Mouse (Mus musculus) stomach, embryonic 15.5 days (tissue): ENCODE data around the gene Gm28042. TPM values are rescaled to one million over a fixed set of nuclear protein-coding genes. Genes with fewer than 3 reads are reported as not detected.
A peak's percentile ranks its signal among the peaks of the same experiment; 100 is the strongest.

Source experiments
- ATAC-seq: fragments of 200-750 bp; cut with Nextera tagmentation; 2 replicates; pipeline ENCODE4 v1.8.0; 2017; ENCODE audit warnings: low read depth, moderate number of reproducible peaks, moderate TSS enrichment; ENCODE audit not compliant: insufficient read depth, low FRiP score
- H3K27ac ChIP-seq: fragments of 300-500 bp; sonication (generic); 2 replicates; pipeline ENCODE4 v1.5.1; 2015; ENCODE audit warnings: mild to moderate bottlenecking, inconsistent platforms
- H3K27me3 ChIP-seq: fragments of 300-500 bp; sonication (generic); replicated peaks from 2 replicates; pipeline ENCODE4 v1.6.1; 2015; ENCODE audit warnings: inconsistent platforms
- H3K36me3 ChIP-seq: fragments of 300-500 bp; sonication (generic); 2 replicates; pipeline ENCODE4 v1.6.1; 2015; ENCODE audit warnings: inconsistent platforms
- H3K4me1 ChIP-seq: fragments of 300-500 bp; sonication (generic); 2 replicates; pipeline ENCODE4 v1.6.1; 2015; ENCODE audit warnings: inconsistent platforms
- H3K4me2 ChIP-seq: fragments of 300-500 bp; sonication (generic); 2 replicates; pipeline ENCODE4 v1.6.1; 2015; ENCODE audit warnings: mild to moderate bottlenecking, inconsistent platforms
- H3K4me3 ChIP-seq: fragments of 300-500 bp; sonication (generic); replicated peaks from 2 replicates; pipeline ENCODE4 v1.5.1; 2015; ENCODE audit warnings: inconsistent platforms
- H3K9ac ChIP-seq: fragments of 300-500 bp; sonication (generic); 2 replicates; pipeline ENCODE4 v1.6.1; 2015; ENCODE audit warnings: inconsistent platforms
- H3K9me3 ChIP-seq: fragments of 300-500 bp; sonication (generic); 2 replicates; pipeline ENCODE4 v1.6.1; 2016; ENCODE audit warnings: inconsistent platforms
- WGBS: fragments of 180-500 bp; shearing (Covaris S2); methylation state at CpG from one replicate; pipeline ENCODE4 v1.1.7; 2015; 5-methylcytosine and 5-hydroxymethylcytosine counted together
- polyA plus RNA-seq: library from polyadenylated mRNA; unstranded; fragments of >200 nt; fragmentation: Nextera tagmentation; extraction: Ambion mirVana; gene quantifications from 2 replicates; pipeline ENCODE4 v1.2.1, GENCODE M21; 2015

Gm28042 gene
- polyA plus RNA-seq, 1 experiment from 2014 or later, result 3.4 TPM

GRCm38 (mm10) chr2:120013831-120014486 lies 13.3 kb upstream of the Gm28042 start:
- ATAC-seq, result no peak
- Histone ChIP-seq H3K4me2 (no peak overlapping the region), H3K27me3 (no peaks in the 10 kb centered on the region), H3K4me1 (no peaks in the 10 kb centered on the region), H3K4me3 (no peak overlapping the region), H3K27ac (no peak overlapping the region), H3K9ac (no peak overlapping the region), H3K36me3 (peaks cover 19% of the 10 kb centered on the region; the same call in 1 of the 2 replicates), H3K9me3 (no peaks in the 10 kb centered on the region)
- WGBS, result 90% methylated on average over 2 of the region's 2 CpGs

DNA sequence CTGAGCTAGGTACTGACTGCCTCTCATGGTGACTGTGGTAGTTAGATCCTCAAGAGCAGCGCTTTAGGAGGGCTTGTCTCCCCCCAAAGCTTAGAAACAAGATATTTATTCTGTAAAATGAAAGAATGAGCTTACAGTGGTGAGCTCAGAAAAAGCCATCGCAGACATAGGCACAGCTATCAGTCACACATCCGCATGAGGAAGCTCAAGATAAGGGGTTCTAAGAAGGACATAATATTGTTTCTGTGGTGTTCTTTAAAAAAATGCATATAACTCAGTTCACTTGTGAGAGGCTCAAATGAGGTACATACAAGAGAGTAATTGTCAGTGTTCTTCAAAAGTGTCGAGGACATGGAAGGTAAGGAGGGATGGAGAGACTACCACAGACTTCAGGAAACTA lies 11.4 kb upstream of the Gm28042 start:
- H3K9me3 ChIP-seq, result no peaks in the 10 kb centered on the region
- no peak overlapping the region for H3K4me3 ChIP-seq
- no peak overlapping the region for H3K4me2 ChIP-seq
- H3K27me3 ChIP-seq, result no peaks in the 10 kb centered on the region
- 88% methylated on average over 4 of the region's 4 CpGs for WGBS
- no peaks in the 10 kb centered on the region for H3K4me1 ChIP-seq
- no peak overlapping the region for H3K9ac ChIP-seq
- ATAC-seq, result no peak
- H3K27ac ChIP-seq, result no peak overlapping the region
- H3K36me3 ChIP-seq, result peaks cover 33% of the 10 kb centered on the region; the same call in 1 of the 2 replicates

DNA sequence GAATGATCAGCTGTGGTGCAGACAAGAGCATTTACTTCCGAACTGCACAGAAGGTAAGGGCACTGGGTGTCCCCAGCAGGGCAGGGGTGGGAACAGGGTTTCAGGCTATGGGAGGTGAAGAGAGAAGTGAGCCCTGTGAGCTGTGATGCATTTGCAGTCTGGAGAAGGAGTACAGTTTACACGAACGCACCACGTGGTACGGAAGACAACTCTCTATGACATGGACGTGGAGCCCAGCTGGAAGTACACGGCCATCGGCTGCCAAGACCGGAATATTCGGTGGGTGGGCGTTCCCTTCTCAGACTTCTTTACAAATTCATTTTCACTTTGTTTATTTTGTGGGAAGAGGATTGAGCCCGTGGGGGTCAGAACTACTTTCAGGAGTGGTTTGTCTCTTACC lies 9.7 kb upstream of the Gm28042 start:
- H3K4me2 ChIP-seq, result no peak overlapping the region
- 60% methylated on average over 12 of the region's 12 CpGs for WGBS
- peaks cover 47% of the 10 kb centered on the region for H3K36me3 ChIP-seq
- no peak overlapping the region for H3K9ac ChIP-seq
- H3K4me3 ChIP-seq, result no peak overlapping the region
- peak overlapping the region; percentile 16; the same call in 1 of the 2 replicates for H3K27ac ChIP-seq
- H3K9me3 ChIP-seq, result no peaks in the 10 kb centered on the region
- no peaks in the 10 kb centered on the region for H3K4me1 ChIP-seq
- no peaks in the 10 kb centered on the region for H3K27me3 ChIP-seq
- ATAC-seq, result no peak; the same call in 1 of the 2 replicates

- H3K36me3 ChIP-seq, result peaks cover 39% of the 10 kb centered on the region; the same call in 1 of the 2 replicates
- no peak overlapping the region for H3K4me2 ChIP-seq
- 81% methylated on average over 5 of the region's 5 CpGs for WGBS
- H3K4me3 ChIP-seq, result no peak overlapping the region
- no peaks in the 10 kb centered on the region for H3K9me3 ChIP-seq
- no peak for ATAC-seq
- no peak overlapping the region for H3K9ac ChIP-seq
- no peak overlapping the region for H3K27ac ChIP-seq
- H3K4me1 ChIP-seq, result peaks cover 9% of the 10 kb centered on the region
- H3K27me3 ChIP-seq, result no peaks in the 10 kb centered on the region
These were observed 3.0 kb upstream of the Gm28042 start for GRCm38 (mm10) chr2:120024337-120024736.

DNA sequence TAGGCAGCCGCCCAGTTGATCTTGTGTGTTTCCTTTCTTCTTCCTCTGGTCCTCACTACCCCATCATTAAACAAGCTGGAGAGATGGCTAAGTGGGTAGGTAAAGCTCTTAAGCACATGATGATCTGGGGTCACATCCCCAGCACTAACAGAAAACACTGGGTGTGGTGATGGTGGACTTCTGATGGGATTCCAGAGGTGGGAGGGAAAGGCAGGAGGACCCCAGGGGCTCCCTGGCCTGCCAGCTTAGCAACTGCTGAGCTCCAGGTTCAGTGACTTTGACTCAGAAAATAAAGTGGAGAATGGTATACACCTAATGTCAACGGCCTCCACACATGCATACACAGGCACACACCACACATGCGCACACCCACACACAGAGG lies 648 bp downstream of the Gm28042 start:
- peaks cover 9% of the 10 kb centered on the region for H3K4me1 ChIP-seq
- WGBS, result 33% methylated on average over 3 of the region's 3 CpGs
- peak overlapping the region; percentile 72 for H3K4me2 ChIP-seq
- H3K9ac ChIP-seq, result peak overlapping the region; percentile 83
- no peaks in the 10 kb centered on the region for H3K27me3 ChIP-seq
- H3K36me3 ChIP-seq, result peaks cover 18% of the 10 kb centered on the region; the same call in 1 of the 2 replicates
- no peaks in the 10 kb centered on the region for H3K9me3 ChIP-seq
- H3K4me3 ChIP-seq, result peak overlapping the region; percentile 77
- H3K27ac ChIP-seq, result peak overlapping the region; percentile 91
- ATAC-seq, result no peak

- Histone ChIP-seq H3K36me3 (peaks cover 7% of the 10 kb centered on the region; the same call in 1 of the 2 replicates), H3K9me3 (no peaks in the 10 kb centered on the region), H3K4me3 (no peak overlapping the region), H3K27me3 (no peaks in the 10 kb centered on the region), H3K4me2 (no peak overlapping the region), H3K27ac (no peak overlapping the region), H3K4me1 (peaks cover 9% of the 10 kb centered on the region), H3K9ac (no peak overlapping the region)
- WGBS, result 72% methylated on average over 8 of the region's 8 CpGs
- peak; percentile 9; the same call in 1 of the 2 replicates for ATAC-seq
These were observed 3.1 kb downstream of the Gm28042 start for GRCm38 (mm10) chr2:120030380-120030779.

GRCm38 (mm10) chr2:120032726-120033467 lies 5.6 kb downstream of the Gm28042 start, which contains the start of gene Pla2g4b:
Gene Pla2g4b, plus strand, starts transcription at chr2:120033417.
- 85% methylated on average over 12 of the region's 12 CpGs for WGBS
- Histone ChIP-seq H3K27me3 (no peaks in the 10 kb centered on the region), H3K27ac (no peak within 1 kb of the TSS), H3K4me3 (no peak within 1 kb of the TSS), H3K9me3 (no peaks in the 10 kb centered on the region), H3K4me1 (peaks cover 6% of the 10 kb centered on the region), H3K9ac (no peak within 1 kb of the TSS), H3K4me2 (no peak within 1 kb of the TSS), H3K36me3 (peaks cover 7% of the 10 kb centered on the region; the same call in 1 of the 2 replicates)
- ATAC-seq, result no peak

DNA sequence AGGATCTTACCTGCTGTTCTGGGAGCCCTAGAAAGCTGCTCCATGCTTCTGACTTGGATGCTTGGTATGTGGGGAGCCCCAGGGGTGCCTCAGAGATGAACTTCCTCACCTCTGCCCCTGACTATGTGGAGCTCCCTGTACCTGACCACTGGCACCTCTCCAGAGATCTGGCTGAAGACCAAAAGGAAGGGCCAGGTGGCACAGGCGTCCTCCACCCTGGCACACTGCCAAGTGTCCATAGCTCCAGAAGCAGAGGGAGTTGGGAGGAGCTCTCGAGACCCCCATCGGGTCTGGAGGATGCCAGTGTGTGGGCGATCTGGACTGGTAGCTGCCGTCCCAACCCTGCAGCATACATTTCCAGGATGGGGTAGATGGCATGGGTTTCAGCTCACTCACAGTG lies 6.4 kb downstream of the Gm28042 start:
- Histone ChIP-seq H3K27me3 (no peaks in the 10 kb centered on the region), H3K4me1 (no peaks in the 10 kb centered on the region), H3K4me3 (no peak overlapping the region), H3K36me3 (peaks cover 12% of the 10 kb centered on the region; the same call in 1 of the 2 replicates), H3K9me3 (no peaks in the 10 kb centered on the region), H3K27ac (no peak overlapping the region), H3K4me2 (no peak overlapping the region), H3K9ac (no peak overlapping the region)
- 76% methylated on average over 5 of the region's 5 CpGs for WGBS
- no peak for ATAC-seq

GRCm38 (mm10) chr2:120037744-120038143 lies 10.5 kb downstream of the Gm28042 start:
- ATAC-seq, result no peak
- no peaks in the 10 kb centered on the region for H3K27me3 ChIP-seq
- H3K4me1 ChIP-seq, result no peaks in the 10 kb centered on the region
- H3K4me2 ChIP-seq, result no peak overlapping the region
- no peak overlapping the region for H3K4me3 ChIP-seq
- H3K36me3 ChIP-seq, result peaks cover 28% of the 10 kb centered on the region; the same call in 1 of the 2 replicates
- 91% methylated on average over 9 of the region's 9 CpGs for WGBS
- no peak overlapping the region for H3K9ac ChIP-seq
- no peak overlapping the region for H3K27ac ChIP-seq
- H3K9me3 ChIP-seq, result no peaks in the 10 kb centered on the region

DNA sequence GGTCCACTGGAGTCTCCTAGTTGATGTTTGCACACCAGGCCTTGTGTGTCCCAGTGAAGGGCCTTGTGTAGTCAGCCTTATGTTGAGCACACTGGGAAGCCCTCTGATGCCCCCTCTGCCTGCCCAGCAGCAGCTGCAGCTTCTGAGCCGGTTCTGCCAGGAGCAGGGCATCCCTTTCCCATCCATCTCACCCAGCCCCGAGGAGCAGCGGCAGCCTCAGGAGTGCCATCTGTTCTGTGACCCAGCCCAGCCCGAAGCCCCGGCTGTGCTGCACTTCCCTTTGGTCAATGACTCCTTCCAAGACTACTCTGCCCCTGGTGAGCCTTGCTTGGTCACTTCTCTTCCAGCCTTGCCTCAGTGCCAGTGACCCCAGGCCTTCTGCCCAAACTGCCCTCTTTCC lies 13.7 kb downstream of the Gm28042 start:
- H3K9ac ChIP-seq, result no peak overlapping the region
- no peaks in the 10 kb centered on the region for H3K9me3 ChIP-seq
- peaks cover 28% of the 10 kb centered on the region; the same call in 1 of the 2 replicates for H3K36me3 ChIP-seq
- no peak for ATAC-seq
- peaks cover 17% of the 10 kb centered on the region; the same call in 1 of the 2 replicates for H3K4me1 ChIP-seq
- no peaks in the 10 kb centered on the region for H3K27me3 ChIP-seq
- H3K4me3 ChIP-seq, result no peak overlapping the region
- no peak overlapping the region for H3K27ac ChIP-seq
- WGBS, result 79% methylated on average over 5 of the region's 5 CpGs
- H3K4me2 ChIP-seq, result no peak overlapping the region

DNA sequence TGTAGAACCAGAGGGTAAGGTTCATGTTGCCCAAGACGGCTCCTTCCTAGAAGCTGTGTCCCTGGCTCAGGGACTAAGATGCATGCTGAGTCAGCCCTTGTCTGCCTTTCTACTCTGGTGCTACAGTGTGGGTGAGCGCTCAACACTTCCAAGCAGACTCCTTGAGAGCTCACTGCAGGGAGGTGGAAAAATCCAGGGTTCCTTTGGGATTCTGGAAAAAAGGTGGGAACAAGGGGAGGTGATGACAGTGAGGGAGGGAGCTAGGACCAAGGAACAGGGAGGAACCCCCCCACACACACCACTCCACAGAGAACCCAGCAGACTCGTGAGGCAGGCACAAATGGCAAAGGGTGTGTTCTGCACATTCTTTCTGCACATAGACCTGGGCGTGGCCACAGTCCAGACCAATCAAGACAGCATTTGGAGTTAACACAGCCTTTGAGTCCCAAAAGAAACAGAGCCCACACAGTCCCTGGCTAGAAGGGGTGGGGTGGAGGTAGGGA lies 16.9 kb downstream of the Gm28042 start:
- ATAC-seq, result peak; percentile 75
- peaks cover 21% of the 10 kb centered on the region; the same call in 1 of the 2 replicates for H3K4me1 ChIP-seq
- H3K4me3 ChIP-seq, result no peak overlapping the region
- 35% methylated on average over 4 of the region's 4 CpGs for WGBS
- H3K9ac ChIP-seq, result no peak overlapping the region
- H3K9me3 ChIP-seq, result no peaks in the 10 kb centered on the region
- H3K27ac ChIP-seq, result peak overlapping the region; percentile 54; the same call in 1 of the 2 replicates
- 0 out of 2 replicates have a peak overlapping the region, but pooled peaks have one; percentile 3 for H3K4me2 ChIP-seq
- no peaks in the 10 kb centered on the region for H3K27me3 ChIP-seq
- H3K36me3 ChIP-seq, result peaks cover 21% of the 10 kb centered on the region; the same call in 1 of the 2 replicates

DNA sequence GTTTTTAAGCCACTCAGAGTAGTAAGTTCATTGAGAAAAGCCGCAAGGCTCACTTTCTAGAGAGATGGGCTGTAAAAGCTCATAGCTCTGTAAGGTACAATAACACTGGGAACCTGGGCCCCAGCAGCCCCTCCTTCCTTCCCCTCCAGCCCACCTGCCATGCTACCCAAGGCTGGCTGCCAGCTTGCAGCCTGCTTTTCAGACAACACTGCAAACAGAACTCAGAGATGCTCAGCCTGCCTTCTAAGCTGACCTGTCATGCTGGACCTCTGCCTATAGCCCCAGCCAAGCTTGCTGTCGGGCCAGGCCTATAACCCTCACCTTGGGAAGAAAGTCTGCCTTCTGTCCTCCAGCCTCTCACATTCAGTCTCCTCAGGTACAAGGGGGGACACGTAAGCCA lies 17.4 kb downstream of the Gm28042 start:
- Histone ChIP-seq H3K36me3 (peaks cover 18% of the 10 kb centered on the region; the same call in 1 of the 2 replicates), H3K9me3 (no peaks in the 10 kb centered on the region), H3K4me2 (no peak overlapping the region), H3K27ac (0 out of 2 replicates have a peak overlapping the region, but pooled peaks have one; percentile 28), H3K4me3 (no peak overlapping the region), H3K9ac (no peak overlapping the region), H3K27me3 (no peaks in the 10 kb centered on the region), H3K4me1 (peaks cover 21% of the 10 kb centered on the region; the same call in 1 of the 2 replicates)
- WGBS, result 62% methylated on average over 3 of the region's 3 CpGs
- no peak for ATAC-seq
